Mouse (Mus musculus) megakaryocyte, embryonic 14.5 days (primary cell): ENCODE measurements at regions not wholly inside any gene's neighbourhood (a gene's known extent, or its start where the extent isn't known, plus 50 kb on each side); places are given as distances from the start of the nearest gene placed in this dataset.

Experiments
- FLI1 ChIP-seq: IDR thresholded peaks from 2 replicates; pipeline ENCODE4 v1.6.1; 2012; ENCODE audit warnings: low read length, inconsistent platforms, mixed read lengths
- GATA1 ChIP-seq: IDR thresholded peaks from 3 replicates; pipeline ENCODE4 v1.6.1; 2012; ENCODE audit warnings: mixed read lengths, low read length, inconsistent platforms, borderline replicate concordance

- TF ChIP-seq GATA1 (no peak), FLI1 (no peak)
Measured at GRCm38 (mm10) chr8:126662151-126662550, 68.4 kb upstream of the Irf2bp2 start.
